Mouse (Mus musculus) 3134 (cell line): ENCODE measurements around the gene Fmnl2.

ENCODE experiments used
- DNase-seq: peaks from one replicate; pipeline ENCODE4 v3.0.0-alpha.2; 2011; ENCODE audit warnings: low spot score; ENCODE audit not compliant: insufficient read length; ENCODE audit errors: extremely low read depth

Gene Fmnl2

GRCm38 (mm10) chr2:52857611-52858528 is at the start of gene Fmnl2:
Gene Fmnl2, plus strand, starts transcription at chr2:52857860.
- DNase-seq: peak; percentile 82

DNA sequence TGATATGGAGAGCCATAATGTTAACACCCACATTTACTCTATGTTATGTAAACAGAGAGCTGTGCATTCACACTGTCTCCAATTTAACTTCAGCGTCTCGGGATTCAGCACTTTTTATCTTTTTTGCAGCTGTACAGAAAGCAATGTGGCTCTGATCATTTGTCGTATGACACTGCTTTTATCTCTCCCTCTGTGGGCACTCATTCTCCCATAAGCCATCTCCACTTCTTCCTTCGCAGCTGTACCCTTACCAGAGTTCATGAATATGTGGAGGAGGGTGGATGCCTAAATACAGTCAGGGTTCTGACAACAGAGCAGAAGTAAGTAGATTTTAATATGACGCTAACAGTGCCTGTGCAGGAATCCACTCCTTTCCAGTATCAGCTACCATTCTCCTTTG is 47.7 kb upstream of the Fmnl2 start:
- DNase-seq: no peak

- DNase-seq: no peak
Observed at GRCm38 (mm10) chr2:52811691-52812090, 46.0 kb upstream of the Fmnl2 start.

DNA sequence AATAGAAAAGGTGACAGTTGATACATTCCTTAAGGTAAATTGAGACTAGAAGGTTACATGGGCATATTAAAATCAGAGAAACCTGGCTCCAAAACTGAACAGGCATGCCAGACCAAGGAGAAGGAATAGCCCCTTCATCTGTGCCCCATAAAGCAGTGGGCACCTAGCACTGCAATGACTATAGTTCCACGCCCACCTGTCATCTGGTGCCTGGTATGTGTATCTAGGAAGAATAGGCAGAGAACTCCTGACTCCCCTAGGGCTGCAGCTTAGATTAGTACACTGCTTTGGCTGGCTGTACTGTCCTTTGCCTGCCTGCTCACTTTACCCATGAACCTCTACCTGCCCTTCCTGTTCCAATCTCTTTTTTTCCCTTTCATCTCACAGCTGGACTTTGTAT is 40.3 kb upstream of the Fmnl2 start:
- DNase-seq: no peak

- DNase-seq: no peak
Observed at GRCm38 (mm10) chr2:52818944-52819343, 38.7 kb upstream of the Fmnl2 start.

- DNase-seq: no peak
Observed at GRCm38 (mm10) chr2:52822214-52822613, 35.4 kb upstream of the Fmnl2 start.

DNA sequence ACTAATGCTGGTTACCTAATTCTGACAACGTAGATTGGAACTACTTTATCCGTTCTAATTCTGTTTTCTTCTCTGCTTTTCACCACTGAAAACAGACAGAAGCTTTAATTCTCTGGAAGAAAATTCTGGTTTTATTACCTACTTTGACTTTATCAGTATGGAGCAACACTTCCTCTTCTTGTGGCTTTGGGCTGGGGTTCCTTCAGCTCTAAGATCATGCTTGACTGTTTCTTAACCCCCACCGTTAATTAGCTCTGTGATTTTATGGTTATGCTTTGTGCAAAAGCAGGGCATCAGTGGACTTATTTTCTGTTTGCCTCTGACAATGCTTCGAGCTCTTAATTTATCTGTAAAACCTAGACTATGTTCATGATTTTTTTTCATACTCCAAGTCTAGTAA is 29.6 kb upstream of the Fmnl2 start:
- no peak for DNase-seq

GRCm38 (mm10) chr2:52830513-52830912 is 27.1 kb upstream of the Fmnl2 start:
- DNase-seq: no peak

DNA sequence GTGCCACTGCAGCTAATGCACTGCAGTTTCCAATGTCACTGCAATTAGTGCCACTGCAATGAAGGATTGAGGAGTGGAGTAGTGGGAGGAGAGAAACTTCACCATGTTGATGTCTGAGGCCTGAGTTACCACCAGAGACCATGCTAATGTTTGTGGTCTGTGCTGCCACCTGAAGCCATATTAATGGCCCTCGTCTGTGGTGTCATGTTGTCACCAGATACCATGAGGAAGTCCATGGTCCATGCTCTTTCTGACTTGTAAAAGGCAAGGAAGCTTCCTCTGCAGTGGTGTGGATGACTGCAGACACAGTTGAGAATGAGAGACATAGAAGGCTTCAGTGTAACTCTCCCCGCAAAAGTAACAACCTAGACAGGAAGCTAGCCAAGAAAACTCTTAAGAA is 26.1 kb upstream of the Fmnl2 start:
- DNase-seq: no peak

GRCm38 (mm10) chr2:52835726-52836125 is 21.9 kb upstream of the Fmnl2 start:
- DNase-seq: no peak

DNA sequence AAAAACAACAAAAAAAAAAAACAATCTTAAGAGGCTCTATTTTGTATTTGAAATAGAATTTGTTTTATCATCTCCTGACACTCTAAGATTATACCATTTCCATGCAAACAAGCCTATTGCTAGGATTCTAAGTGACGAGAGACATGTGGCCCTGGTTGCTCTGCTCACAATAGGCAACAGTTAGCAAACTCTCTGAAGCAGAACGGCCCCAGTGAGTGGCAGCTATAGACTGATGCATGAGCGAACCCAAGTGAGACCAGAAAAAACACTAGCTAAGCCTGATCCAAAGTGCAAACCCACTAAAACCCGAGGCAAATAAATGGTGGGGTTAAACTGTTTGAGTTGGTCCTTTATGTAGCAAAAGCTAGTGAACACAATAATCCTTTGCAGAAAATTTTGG is 18.6 kb upstream of the Fmnl2 start:
- DNase-seq: no peak

DNA sequence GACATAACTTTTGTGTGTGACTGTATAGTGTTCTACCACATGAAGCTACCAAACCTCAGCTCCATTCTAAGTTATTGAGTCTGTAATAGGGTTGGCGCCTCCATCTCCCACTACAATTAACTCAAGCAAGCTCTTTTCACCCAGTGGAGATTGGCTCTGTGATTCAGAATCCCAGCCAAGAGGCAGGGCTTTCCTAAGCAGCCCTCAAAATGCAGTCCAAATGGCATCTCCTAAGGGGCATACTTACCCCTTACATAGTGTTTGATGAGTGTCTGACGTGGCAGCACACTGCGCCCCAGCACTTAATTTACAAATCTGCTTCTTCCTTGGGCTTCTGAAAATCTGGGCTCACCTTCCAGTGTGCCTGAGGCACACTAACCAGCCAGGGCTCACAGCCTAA is 17.8 kb upstream of the Fmnl2 start:
- DNase-seq: no peak

DNA sequence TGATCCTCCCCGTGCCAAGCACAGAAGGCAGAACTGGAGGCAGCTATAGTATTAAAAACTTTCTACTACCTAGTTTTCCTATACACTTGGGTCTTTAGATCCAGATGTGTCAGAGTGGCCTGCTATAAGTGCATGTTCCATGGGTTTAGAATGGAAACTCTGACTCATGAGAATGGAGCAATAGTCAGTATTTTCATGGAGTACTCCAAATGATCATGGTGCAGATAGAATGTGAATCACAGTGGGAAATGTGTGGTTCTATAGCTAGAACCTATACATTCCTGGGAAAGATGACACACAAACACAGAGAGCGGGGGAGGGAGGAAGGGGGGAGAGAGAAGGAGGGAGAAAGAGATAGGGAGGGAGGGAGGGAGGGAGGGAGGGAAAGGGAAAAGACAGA is 13.8 kb upstream of the Fmnl2 start:
- DNase-seq: no peak

- DNase-seq: no peak
Observed at GRCm38 (mm10) chr2:52844936-52845752, 12.5 kb upstream of the Fmnl2 start.

GRCm38 (mm10) chr2:52846506-52846905 is 11.2 kb upstream of the Fmnl2 start:
- DNase-seq: no peak

DNA sequence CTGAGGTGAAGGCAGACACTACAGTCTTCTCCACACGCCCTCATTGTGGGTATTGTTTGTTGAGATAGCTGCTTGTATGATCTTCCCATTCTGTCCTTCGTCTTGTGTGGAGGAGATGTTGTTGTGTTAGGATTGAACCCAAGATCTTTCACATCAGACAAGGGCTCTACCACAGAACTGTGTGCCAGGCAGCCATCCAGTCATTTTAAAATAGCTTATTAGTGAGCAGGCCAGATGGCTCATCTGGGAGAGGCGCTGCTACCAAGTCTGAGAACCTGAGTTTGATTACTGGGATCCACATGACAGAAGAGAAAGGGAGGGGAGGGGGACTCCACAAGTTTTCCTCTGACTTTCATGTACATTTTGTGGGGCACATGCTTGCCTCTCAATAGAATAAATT is 8.6 kb upstream of the Fmnl2 start:
- DNase-seq: no peak

DNA sequence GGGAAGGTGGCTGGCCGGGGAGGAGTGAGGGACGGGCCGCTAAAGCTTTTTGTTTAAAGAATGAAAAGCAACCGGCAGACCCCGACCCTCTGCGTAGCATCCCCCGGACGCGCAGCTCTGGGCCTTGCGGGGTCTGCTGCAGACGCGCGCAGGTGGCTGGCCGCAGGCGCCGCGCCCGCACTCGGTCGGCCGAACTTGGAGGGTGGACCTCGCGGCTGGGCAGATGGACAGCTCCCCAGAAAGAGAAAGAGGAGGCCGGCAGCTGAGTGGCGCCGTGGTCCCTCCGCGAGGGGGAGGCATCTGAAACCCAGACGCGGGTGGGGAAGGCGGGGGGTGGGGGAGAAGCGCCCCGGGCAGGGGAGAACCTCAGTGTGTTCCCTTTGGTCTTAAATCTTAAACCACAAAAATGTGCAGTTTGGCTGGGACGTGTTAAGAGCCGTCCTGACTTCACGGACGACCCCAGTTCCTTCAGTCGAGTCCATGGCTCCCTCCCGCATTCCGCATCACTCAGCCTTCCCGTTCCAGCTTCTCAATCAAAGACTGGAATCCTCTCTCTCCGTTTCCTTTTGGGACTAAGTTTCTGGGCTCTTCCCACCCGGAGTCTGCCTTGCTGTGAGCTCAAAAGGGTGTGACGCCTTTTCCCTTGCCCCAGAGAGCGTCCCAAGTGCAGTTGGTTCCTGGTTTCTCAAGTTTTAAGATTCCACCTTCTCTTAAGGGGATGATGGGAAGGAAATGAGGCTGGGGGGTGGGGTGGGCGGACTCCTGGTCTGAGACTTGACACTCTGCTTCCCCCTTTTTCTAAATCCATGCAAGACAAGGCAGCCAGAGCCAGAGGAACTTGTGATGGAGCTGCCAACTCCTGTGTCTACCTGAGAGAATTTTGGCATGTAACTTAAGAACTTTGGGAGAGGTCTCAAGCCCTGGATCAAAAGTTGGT is 1.1 kb downstream of the Fmnl2 start:
- peak; percentile 77 for DNase-seq

DNA sequence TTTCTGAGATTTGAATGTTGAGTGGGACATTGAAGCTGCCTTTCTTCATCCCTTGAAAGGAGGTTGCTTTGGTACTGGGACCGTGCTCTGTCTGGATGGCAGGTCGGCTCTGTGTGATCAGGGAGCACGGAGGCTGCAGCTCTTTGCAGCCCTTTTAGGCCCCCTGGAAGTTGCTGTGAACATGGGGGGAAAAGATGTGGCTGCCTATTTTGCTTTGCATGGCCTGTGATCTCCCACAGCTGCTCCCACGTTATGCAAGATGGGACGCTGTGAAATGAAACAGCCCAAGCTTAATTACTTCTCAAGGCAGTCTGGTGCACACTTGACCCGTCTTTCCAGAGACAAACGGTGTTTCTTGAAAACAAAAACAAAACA is 1.8 kb downstream of the Fmnl2 start:
- DNase-seq: no peak

DNA sequence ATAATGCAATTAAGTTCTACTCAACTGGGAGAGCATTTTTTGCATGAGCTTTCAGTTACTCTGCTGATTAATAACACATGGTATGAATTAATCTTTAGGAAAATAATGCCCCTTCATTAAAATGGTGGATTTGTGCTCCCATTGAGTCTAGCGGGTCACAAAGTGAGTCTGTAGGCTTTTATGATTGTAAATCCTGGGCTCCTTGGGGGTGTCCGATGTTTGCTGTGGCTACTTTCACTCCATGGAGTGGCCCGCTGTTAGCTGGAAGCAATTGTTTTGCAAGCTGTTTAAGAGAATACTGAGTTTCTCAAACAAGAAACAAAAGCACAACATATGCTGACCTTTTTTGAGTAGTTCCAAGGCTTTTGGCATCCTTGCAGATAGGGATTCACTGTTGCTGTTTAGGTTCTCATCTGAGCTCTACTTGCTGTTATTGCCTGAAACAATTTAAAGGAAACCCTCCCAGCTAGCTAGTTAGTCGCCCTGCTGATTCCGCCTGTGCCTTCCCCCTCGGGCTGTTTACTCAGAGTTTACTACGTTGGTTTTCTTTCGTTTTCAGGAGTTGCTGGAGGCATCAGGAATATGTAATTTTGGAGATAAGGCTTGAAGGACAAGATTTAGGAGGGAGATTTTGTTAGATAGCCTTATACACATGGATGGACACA is 2.6 kb downstream of the Fmnl2 start:
- DNase-seq: peak; percentile 19

GRCm38 (mm10) chr2:52862046-52862759 is 4.5 kb downstream of the Fmnl2 start:
- peak; percentile 31 for DNase-seq
